Mouse (Mus musculus): ENCODE results near the gene Il27. TPM values are rescaled to one million over a fixed set of nuclear protein-coding genes. Genes with fewer than 3 reads are reported as not detected.

Gene Il27
- not detected in 2 replicates for polyA plus RNA-seq (2015; fragmentation: Nextera tagmentation; extraction: Ambion mirVana)

DNA sequence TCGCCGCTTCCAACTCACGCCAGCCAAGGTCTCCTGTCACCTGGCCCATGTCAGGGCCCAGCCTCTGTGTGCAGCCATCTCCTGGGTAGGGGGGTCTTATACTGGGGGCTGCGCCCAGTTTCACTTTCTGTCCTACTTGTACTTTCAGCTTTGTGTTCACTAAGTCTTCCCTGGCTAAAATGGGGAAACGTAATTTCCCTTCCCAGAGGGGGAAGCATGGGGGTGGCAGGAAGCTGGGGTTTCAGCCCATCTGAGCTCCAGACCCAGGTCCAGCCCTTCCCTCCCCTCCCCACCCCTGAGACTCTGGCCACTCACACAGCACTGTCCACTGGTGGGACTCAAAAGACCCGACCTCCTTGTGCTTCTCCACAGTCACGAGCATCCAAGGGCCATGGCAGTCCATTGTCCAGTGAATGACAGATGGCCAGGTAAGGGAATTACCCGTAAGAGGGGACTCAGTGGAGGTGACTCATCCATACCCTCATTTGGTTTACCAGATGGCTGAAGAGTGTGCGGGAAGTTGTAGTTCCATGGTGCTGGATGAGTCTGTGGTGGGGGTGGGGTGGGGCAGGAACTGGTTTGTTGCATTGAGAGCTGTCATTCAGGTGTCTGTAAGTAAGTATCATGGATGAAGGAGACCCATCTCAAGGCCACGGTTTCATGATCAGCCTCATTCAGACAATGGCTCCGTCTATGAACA is at the start of gene Il27:
Gene Il27 (minus strand): TSS at position 80 of the 700 bp plus-strand sequence.

DNA sequence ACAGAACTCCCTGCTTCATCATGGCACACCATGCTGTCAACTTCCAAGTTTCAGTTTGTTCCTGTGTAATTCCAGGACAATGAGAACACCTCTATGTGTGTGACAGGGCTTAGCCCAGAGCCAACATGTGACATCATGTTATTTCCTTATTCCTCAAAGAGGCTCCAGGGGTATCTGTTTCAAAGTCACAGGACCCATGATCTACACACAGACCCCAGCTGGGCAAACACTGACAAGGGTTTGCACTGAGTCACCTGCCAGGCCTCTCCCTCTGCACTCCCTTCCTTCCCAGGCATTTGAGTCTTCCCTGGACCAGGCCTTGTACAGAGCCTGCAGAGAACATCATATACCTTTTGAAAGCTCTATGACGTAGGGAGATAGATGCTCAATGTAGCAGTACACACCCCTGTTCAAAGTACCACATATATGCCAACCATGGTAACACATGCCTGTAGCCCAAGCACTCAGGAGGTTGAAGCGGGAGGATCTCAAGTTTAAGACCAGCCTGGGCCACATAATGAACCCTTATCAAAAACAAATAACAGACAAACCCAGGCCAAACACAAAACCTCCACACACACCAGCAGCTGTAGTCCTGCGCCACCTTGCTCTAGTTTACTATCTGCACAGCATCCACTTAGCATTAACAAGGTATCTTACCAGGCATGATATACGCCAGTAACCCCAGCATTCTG is 36.2 kb upstream of the Il27 start, which contains the start of gene Nupr1:
Gene Nupr1 (minus strand): TSS at position 38 of the 695 bp plus-strand sequence.

DNA sequence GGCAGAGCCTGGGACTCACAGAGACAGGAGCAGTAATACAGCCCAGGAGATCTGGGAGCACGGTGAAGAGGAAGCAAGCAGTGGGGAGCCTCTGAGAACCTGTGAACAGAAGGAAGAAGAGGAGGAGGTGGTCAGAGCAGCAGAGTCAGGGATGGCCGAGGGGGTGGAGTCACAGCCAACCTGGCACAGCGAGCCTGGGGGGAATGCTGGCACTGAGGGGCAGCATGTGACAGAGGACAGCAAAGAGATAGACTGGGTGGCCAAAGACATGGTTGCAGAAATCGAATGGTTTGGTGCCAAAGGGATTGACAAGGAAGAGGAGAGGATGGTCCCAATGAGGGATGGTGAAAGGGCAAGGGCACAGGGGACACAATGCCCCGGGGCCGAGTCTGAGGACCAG is 9.0 kb downstream of the Il27 start, which contains the start of gene Cln3:
Gene Cln3 (minus strand): TSS at position 101 of the 400 bp plus-strand sequence.

DNA sequence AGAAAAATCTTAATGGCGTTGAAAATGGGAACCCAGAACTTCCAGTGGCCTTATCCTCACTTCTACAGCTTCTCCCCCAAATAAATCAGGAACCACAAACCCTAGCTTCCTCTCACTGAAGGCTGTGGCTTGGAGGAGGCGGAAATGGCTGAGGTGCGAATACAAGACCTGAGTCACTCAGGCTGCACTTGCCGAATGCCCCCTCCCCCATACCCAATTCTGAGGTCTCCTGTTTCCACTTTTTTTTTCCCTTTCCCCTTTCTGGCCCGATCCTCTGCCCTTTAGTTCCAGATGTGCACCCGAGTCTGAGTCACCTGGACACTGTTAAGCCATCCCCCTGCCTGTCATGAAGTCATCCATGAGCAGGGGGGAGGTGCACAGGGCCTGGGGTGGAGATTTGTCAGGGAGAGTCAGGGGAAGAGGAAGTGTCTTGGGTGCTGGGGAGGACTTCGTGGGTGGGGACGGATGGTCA is 10.2 kb downstream of the Il27 start, which contains the start of gene Apobr:
Gene Apobr (plus strand): TSS at position 437 of the 472 bp plus-strand sequence.

DNA sequence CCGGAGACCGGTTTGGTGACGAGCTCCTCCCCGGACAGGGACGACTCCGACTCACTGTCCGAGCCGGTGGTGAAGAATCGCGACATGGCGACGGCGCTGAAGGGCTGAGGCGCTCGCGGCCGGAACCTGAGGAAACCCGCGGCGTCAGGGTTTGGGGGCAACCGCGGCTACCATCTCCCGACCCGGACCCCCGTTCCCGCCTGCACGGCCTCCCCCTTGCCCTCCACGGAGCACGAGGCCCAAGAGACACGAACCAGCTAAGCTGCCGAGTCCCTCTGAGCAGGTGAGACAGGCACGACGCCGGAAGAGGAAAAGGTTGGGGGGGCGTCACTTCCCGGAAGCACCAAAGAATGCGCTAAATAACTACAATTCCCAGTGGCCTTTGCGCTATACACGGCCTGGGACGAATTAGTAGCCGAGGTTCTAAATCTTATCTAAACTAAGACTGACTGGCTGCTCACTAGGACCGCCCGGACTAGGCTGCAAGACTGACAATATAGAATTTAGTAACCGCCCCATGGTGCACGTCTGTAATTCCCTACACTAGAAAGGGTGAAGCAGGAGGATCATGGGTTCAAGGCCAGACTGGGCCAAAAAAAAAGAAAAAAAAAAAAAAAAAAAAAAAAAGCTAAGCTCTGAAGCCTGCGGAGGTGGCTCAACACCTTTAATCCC is 28.5 kb downstream of the Il27 start, which contains the start of gene Eif3c:
Gene Eif3c (minus strand): TSS at position 318 of the 672 bp plus-strand sequence.

Small RNAs within 50 kb of the gene (microRNA-seq; reads per million reads assigned to microRNA genes)
- gene Mir7059, result not detected

Other genes with a start within 250 kb of the Il27 start
- gene Lat, start 225.4 kb downstream of the Il27 start, polyA plus RNA-seq (2015; fragmentation: Nextera tagmentation; extraction: Ambion mirVana), result 0.48 and 1.0 TPM in 2 replicates
- gene Spns1, start 217.5 kb downstream of the Il27 start, polyA plus RNA-seq (2015; fragmentation: Nextera tagmentation; extraction: Ambion mirVana), result 28.0 and 30.0 TPM in 2 replicates
- 1.1 and 1.3 TPM in 2 replicates for gene Nfatc2ip, start 198.2 kb downstream of the Il27 start, polyA plus RNA-seq (2015; fragmentation: Nextera tagmentation; extraction: Ambion mirVana)
- gene Cd19, start 180.1 kb downstream of the Il27 start, polyA plus RNA-seq (2015; fragmentation: Nextera tagmentation; extraction: Ambion mirVana), result 0.35 TPM in 1 of 2 replicates, not detected in the other
- gene Rabep2, start 166.2 kb downstream of the Il27 start, polyA plus RNA-seq (2015; fragmentation: Nextera tagmentation; extraction: Ambion mirVana), result 14.2 and 17.6 TPM in 2 replicates
- gene Atp2a1, start 131.8 kb downstream of the Il27 start, polyA plus RNA-seq (2015; fragmentation: Nextera tagmentation; extraction: Ambion mirVana), result 0.41 and 0.55 TPM in 2 replicates
- 23.0 and 23.6 TPM in 2 replicates for gene Sh2b1, start 119.5 kb downstream of the Il27 start, polyA plus RNA-seq (2015; fragmentation: Nextera tagmentation; extraction: Ambion mirVana)
- gene Tufm, start 107.6 kb downstream of the Il27 start, polyA plus RNA-seq (2015; fragmentation: Nextera tagmentation; extraction: Ambion mirVana), result 55.4 and 60.2 TPM in 2 replicates
- gene Atxn2l, start 91.5 kb downstream of the Il27 start, polyA plus RNA-seq (2015; fragmentation: Nextera tagmentation; extraction: Ambion mirVana), result 23.0 and 25.2 TPM in 2 replicates
- gene Eif3c, start 28.5 kb downstream of the Il27 start, polyA plus RNA-seq (2015; fragmentation: Nextera tagmentation; extraction: Ambion mirVana), result 152 and 161 TPM in 2 replicates
- gene Apobr, start 10.0 kb downstream of the Il27 start, polyA plus RNA-seq (2015; fragmentation: Nextera tagmentation; extraction: Ambion mirVana), result 2.1 and 3.6 TPM in 2 replicates
- gene Cln3, start 9.1 kb downstream of the Il27 start, polyA plus RNA-seq (2015; fragmentation: Nextera tagmentation; extraction: Ambion mirVana), result 17.2 and 19.0 TPM in 2 replicates
- gene Nupr1, start 35.9 kb upstream of the Il27 start, polyA plus RNA-seq (2015; fragmentation: Nextera tagmentation; extraction: Ambion mirVana), result 62.7 and 73.5 TPM in 2 replicates
- gene Sgf29, start 54.4 kb upstream of the Il27 start, polyA plus RNA-seq (2015; fragmentation: Nextera tagmentation; extraction: Ambion mirVana), result 24.1 and 28.7 TPM in 2 replicates
- 16.8 and 17.8 TPM in 2 replicates for gene Sult1a1, start 81.5 kb upstream of the Il27 start, polyA plus RNA-seq (2015; fragmentation: Nextera tagmentation; extraction: Ambion mirVana)
- gene Bola2, start 100.5 kb upstream of the Il27 start, polyA plus RNA-seq (2015; fragmentation: Nextera tagmentation; extraction: Ambion mirVana), result 81.7 and 98.8 TPM in 2 replicates
- gene Slx1b, start 100.8 kb upstream of the Il27 start, polyA plus RNA-seq (2015; fragmentation: Nextera tagmentation; extraction: Ambion mirVana), result 4.7 and 5.1 TPM in 2 replicates
- 15.1 and 33.5 TPM in 2 replicates for gene Coro1a, start 112.8 kb upstream of the Il27 start, polyA plus RNA-seq (2015; fragmentation: Nextera tagmentation; extraction: Ambion mirVana)
- 58.5 and 65.2 TPM in 2 replicates for gene Mapk3, start 164.7 kb upstream of the Il27 start, polyA plus RNA-seq (2015; fragmentation: Nextera tagmentation; extraction: Ambion mirVana)
- 7.6 and 8.7 TPM in 2 replicates for gene Gdpd3, start 171.4 kb upstream of the Il27 start, polyA plus RNA-seq (2015; fragmentation: Nextera tagmentation; extraction: Ambion mirVana)
- 67.6 and 97.6 TPM in 2 replicates for gene Ypel3, start 182.0 kb upstream of the Il27 start, polyA plus RNA-seq (2015; fragmentation: Nextera tagmentation; extraction: Ambion mirVana)
- gene Tbx6, start 186.5 kb upstream of the Il27 start, polyA plus RNA-seq (2015; fragmentation: Nextera tagmentation; extraction: Ambion mirVana), result 0.12 and 0.15 TPM in 2 replicates
- 111 and 119 TPM in 2 replicates for gene Ppp4c, start 197.6 kb upstream of the Il27 start, polyA plus RNA-seq (2015; fragmentation: Nextera tagmentation; extraction: Ambion mirVana)
- gene Fam57b, start 202.7 kb upstream of the Il27 start, polyA plus RNA-seq (2015; fragmentation: Nextera tagmentation; extraction: Ambion mirVana), result 0.17 and 0.30 TPM in 2 replicates
- not detected in 2 replicates for gene 4930451I11Rik, start 236.7 kb upstream of the Il27 start, polyA plus RNA-seq (2015; fragmentation: Nextera tagmentation; extraction: Ambion mirVana)

All from urinary bladder, postnatal 0 days (tissue).